Mouse (Mus musculus): ENCODE measurements at regions not wholly inside any gene's neighbourhood (a gene's known extent, or its start where the extent isn't known, plus 50 kb on each side); places are given as distances from the start of the nearest gene placed in this dataset.

DNA sequence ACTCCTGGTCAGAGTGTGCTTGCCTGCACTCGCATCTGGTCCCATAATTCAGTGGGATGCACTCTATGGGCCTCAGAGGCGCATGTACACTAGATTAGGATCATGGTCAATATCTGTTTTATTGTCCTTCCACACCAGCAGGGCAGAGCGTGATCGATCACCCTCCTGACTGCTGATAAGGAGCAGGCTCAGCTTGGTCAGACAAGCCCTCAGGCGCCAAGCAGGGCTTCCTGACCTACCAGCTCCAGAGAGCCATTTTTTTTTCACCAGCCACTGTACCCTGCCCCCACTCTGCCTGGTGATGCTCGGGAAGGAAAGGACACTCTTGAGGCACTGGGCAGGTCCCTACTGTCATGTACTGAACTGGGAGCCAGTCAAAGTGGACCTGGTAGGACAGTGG is 103.3 kb upstream of the Ret start:
- H3K9ac ChIP-seq (ENCODE audit: low read depth, low read length) = no peak overlapping the region
- H3K36me3 ChIP-seq (ENCODE audit: control insufficient read depth, insufficient read depth, low read length) = no peaks in the 10 kb centered on the region
- peaks cover 11% of the 10 kb centered on the region; the same call in 1 of the 2 replicates for H3K4me1 ChIP-seq (ENCODE audit: control insufficient read depth, insufficient read depth, low read length)
- H3K4me3 ChIP-seq (ENCODE audit: low read length) = no peak overlapping the region
- H3K27me3 ChIP-seq (ENCODE audit: control insufficient read depth, insufficient read depth, low read length) = no peaks in the 10 kb centered on the region
- no peak overlapping the region for H3K4me2 ChIP-seq (replicated peaks; ENCODE audit: low read depth, low read length)
- 68% methylated on average over 6 of the region's 6 CpGs for WGBS
- H3K9me3 ChIP-seq (ENCODE audit: control insufficient read depth, low read length) = no peaks in the 10 kb centered on the region
- ATAC-seq (ENCODE audit: low FRiP score, low TSS enrichment) = 0 out of 2 replicates have a peak, but pooled peaks have one; percentile 13
- no peak overlapping the region for H3K27ac ChIP-seq (ENCODE audit: low read depth, low read length)

DNA sequence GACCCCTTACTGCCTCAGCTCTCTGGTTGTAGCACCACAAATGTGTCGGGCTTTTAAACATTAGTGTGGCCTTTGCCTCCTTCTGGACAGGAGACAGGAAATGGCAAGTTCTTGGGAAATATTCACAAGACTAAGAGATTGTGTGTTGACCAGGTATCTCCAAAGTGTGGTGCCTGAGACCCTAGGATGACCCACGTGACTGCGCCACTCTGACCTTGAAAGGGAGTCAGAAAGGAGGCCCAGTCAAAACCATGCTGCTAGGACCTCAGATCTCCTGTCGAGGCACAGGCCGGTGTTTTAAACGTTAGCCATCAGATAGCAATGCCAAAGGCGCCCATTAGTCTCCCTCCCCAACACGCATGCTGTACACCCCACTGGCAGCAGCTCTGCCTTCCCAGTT is 100.1 kb upstream of the Ret start:
- Histone ChIP-seq H3K9me3 (ENCODE audit: control insufficient read depth, low read length) (no peaks in the 10 kb centered on the region), H3K4me1 (ENCODE audit: control insufficient read depth, insufficient read depth, low read length) (peaks cover 11% of the 10 kb centered on the region; the same call in 1 of the 2 replicates), H3K9ac (ENCODE audit: low read depth, low read length) (no peak overlapping the region), H3K36me3 (ENCODE audit: control insufficient read depth, insufficient read depth, low read length) (no peaks in the 10 kb centered on the region), H3K27ac (ENCODE audit: low read depth, low read length) (no peak overlapping the region), H3K27me3 (ENCODE audit: control insufficient read depth, insufficient read depth, low read length) (no peaks in the 10 kb centered on the region), H3K4me3 (ENCODE audit: low read length) (no peak overlapping the region), H3K4me2 (replicated peaks; ENCODE audit: low read depth, low read length) (no peak overlapping the region)
- ATAC-seq (ENCODE audit: low FRiP score, low TSS enrichment) = no peak
- WGBS = 84% methylated on average over 8 of the region's 8 CpGs

DNA sequence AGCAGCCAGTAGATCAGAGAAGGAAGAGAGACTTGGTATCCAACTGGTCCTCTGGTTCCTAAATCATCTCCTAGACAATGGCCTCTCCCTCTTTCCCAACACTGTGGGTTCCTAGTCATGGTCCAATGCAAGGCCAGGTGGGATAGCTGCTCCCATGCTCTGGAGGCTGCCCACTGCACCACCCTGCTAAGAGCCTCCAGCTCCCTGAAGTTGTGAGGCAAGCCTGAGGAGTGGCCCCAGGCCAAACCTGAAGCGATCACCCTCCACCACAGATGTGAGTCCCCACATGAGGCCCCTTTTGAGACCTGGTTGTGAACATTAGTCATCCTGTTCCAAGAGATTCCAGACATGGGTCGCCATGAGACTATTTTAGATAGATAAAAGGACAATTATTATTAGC is 96.5 kb upstream of the Ret start:
- no peak overlapping the region for H3K9ac ChIP-seq (ENCODE audit: low read depth, low read length)
- H3K36me3 ChIP-seq (ENCODE audit: control insufficient read depth, insufficient read depth, low read length) = no peaks in the 10 kb centered on the region
- H3K4me3 ChIP-seq (ENCODE audit: low read length) = no peak overlapping the region
- no peaks in the 10 kb centered on the region for H3K9me3 ChIP-seq (ENCODE audit: control insufficient read depth, low read length)
- WGBS = 88% methylated on average over 2 of the region's 2 CpGs
- H3K27ac ChIP-seq (ENCODE audit: low read depth, low read length) = no peak overlapping the region
- no peak for ATAC-seq (ENCODE audit: low FRiP score, low TSS enrichment)
- no peaks in the 10 kb centered on the region for H3K27me3 ChIP-seq (ENCODE audit: control insufficient read depth, insufficient read depth, low read length)
- H3K4me2 ChIP-seq (replicated peaks; ENCODE audit: low read depth, low read length) = no peak overlapping the region
- 0 out of 2 replicates have a peak, but pooled peaks cover 3% of the 10 kb centered on the region for H3K4me1 ChIP-seq (ENCODE audit: control insufficient read depth, insufficient read depth, low read length)

DNA sequence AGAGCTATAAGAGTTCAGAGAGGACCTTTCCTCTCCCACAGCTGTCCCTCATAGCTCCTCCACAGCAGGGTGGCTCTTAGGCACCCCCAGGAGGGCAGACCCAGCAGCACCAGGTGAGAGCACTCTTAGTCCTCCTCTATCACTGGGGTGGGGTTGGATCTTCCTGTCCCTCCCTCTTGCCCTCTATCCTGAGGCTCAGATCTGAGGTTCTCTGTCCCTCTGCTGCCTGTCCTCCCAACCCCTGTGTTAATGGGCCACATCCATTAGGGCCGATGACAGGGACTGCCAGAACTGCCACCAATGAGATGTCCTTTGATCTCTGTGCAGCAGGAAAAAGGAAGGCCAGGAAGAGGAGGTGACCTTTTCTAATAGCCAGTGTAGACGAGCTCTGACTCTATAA is 95.4 kb upstream of the Ret start:
- no peak overlapping the region for H3K4me3 ChIP-seq (ENCODE audit: low read length)
- ATAC-seq (ENCODE audit: low FRiP score, low TSS enrichment) = no peak; the same call in 1 of the 2 replicates
- WGBS = 15% methylated on average over 2 of the region's 2 CpGs
- H3K27me3 ChIP-seq (ENCODE audit: control insufficient read depth, insufficient read depth, low read length) = no peaks in the 10 kb centered on the region
- no peaks in the 10 kb centered on the region for H3K9me3 ChIP-seq (ENCODE audit: control insufficient read depth, low read length)
- H3K9ac ChIP-seq (ENCODE audit: low read depth, low read length) = no peak overlapping the region
- H3K4me1 ChIP-seq (ENCODE audit: control insufficient read depth, insufficient read depth, low read length) = 0 out of 2 replicates have a peak, but pooled peaks cover 3% of the 10 kb centered on the region
- no peak overlapping the region for H3K4me2 ChIP-seq (replicated peaks; ENCODE audit: low read depth, low read length)
- no peaks in the 10 kb centered on the region for H3K36me3 ChIP-seq (ENCODE audit: control insufficient read depth, insufficient read depth, low read length)
- no peak overlapping the region for H3K27ac ChIP-seq (ENCODE audit: low read depth, low read length)

DNA sequence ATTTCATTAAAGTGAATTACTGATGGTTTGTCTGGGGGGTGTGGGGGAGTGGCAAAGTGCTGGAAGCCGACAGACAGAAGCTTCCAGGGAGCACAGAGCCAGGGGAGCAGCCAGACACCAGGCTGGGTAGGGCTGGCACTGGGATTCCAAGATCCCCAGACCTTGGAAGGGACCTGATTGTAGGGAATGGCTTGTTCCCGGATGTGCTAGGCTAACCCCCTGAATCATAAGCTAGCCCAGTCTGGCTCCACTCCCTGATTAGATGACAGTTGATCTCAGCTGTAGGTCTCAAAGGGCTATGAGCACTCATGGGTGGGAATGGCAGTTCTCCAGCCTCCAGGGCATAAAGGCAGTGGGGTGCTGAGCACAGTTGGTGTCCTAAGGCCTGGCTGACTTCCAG is 94.8 kb upstream of the Ret start:
- ATAC-seq (ENCODE audit: low FRiP score, low TSS enrichment) = no peak
- WGBS = 29% methylated on average over 2 of the region's 2 CpGs
- Histone ChIP-seq H3K4me3 (ENCODE audit: low read length) (no peak overlapping the region), H3K4me2 (replicated peaks; ENCODE audit: low read depth, low read length) (no peak overlapping the region), H3K27ac (ENCODE audit: low read depth, low read length) (no peak overlapping the region), H3K9ac (ENCODE audit: low read depth, low read length) (no peak overlapping the region), H3K36me3 (ENCODE audit: control insufficient read depth, insufficient read depth, low read length) (no peaks in the 10 kb centered on the region), H3K9me3 (ENCODE audit: control insufficient read depth, low read length) (no peaks in the 10 kb centered on the region), H3K4me1 (ENCODE audit: control insufficient read depth, insufficient read depth, low read length) (0 out of 2 replicates have a peak, but pooled peaks cover 3% of the 10 kb centered on the region), H3K27me3 (ENCODE audit: control insufficient read depth, insufficient read depth, low read length) (no peaks in the 10 kb centered on the region)

DNA sequence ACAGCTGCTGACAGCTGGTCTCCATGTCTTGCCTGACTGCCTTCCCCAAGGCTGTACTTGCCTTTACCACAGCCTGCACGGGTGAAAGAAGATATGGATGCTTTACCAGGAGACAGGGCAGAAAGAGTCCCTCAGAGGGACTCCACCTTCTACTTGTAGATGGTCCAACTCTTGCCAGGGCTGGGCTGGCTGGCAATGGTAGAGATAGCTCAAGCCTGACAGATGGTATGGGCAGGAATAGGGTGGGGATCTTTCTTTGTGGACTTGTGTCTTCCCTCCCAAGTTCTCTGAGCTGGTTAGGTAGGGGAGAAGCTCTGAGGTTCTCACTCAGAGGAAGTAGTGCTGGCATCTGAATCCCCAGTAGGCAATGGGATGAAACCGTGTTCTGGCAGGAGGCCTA is 93.9 kb upstream of the Ret start:
- ATAC-seq (ENCODE audit: low FRiP score, low TSS enrichment) = no peak
- H3K4me3 ChIP-seq (ENCODE audit: low read length) = no peak overlapping the region
- H3K9ac ChIP-seq (ENCODE audit: low read depth, low read length) = no peak overlapping the region
- H3K9me3 ChIP-seq (ENCODE audit: control insufficient read depth, low read length) = no peaks in the 10 kb centered on the region
- no peak overlapping the region for H3K4me2 ChIP-seq (replicated peaks; ENCODE audit: low read depth, low read length)
- H3K27ac ChIP-seq (ENCODE audit: low read depth, low read length) = no peak overlapping the region
- H3K4me1 ChIP-seq (ENCODE audit: control insufficient read depth, insufficient read depth, low read length) = no peaks in the 10 kb centered on the region
- H3K36me3 ChIP-seq (ENCODE audit: control insufficient read depth, insufficient read depth, low read length) = no peaks in the 10 kb centered on the region
- 53% methylated on average over 2 of the region's 2 CpGs for WGBS
- H3K27me3 ChIP-seq (ENCODE audit: control insufficient read depth, insufficient read depth, low read length) = no peaks in the 10 kb centered on the region

DNA sequence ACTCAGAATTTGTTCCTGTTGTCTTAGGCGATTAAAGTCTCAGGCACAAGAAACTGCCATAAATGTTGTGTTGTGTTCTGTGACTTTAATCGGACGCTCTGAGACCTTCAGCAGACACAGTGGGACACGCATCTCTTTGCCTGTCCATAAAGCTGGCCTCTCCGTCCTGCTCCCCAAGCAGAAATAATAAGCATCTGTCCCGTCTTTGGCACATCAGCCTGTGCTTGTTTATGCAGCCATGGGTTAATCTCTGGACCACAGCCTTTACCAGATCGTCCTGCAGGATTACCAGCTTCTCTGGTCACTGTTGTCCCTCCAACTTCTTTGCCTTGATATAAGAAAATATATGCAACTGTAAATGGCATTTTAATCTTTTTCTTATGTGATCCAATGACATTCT is 87.7 kb upstream of the Ret start:
- 75% methylated on average over 7 of the region's 7 CpGs for WGBS
- Histone ChIP-seq H3K4me3 (ENCODE audit: low read length) (no peak overlapping the region), H3K9ac (ENCODE audit: low read depth, low read length) (no peak overlapping the region), H3K27me3 (ENCODE audit: control insufficient read depth, insufficient read depth, low read length) (no peaks in the 10 kb centered on the region), H3K36me3 (ENCODE audit: control insufficient read depth, insufficient read depth, low read length) (no peaks in the 10 kb centered on the region), H3K27ac (ENCODE audit: low read depth, low read length) (no peak overlapping the region), H3K4me2 (replicated peaks; ENCODE audit: low read depth, low read length) (no peak overlapping the region), H3K9me3 (ENCODE audit: control insufficient read depth, low read length) (no peaks in the 10 kb centered on the region), H3K4me1 (ENCODE audit: control insufficient read depth, insufficient read depth, low read length) (no peaks in the 10 kb centered on the region)
- no peak for ATAC-seq (ENCODE audit: low FRiP score, low TSS enrichment)

DNA sequence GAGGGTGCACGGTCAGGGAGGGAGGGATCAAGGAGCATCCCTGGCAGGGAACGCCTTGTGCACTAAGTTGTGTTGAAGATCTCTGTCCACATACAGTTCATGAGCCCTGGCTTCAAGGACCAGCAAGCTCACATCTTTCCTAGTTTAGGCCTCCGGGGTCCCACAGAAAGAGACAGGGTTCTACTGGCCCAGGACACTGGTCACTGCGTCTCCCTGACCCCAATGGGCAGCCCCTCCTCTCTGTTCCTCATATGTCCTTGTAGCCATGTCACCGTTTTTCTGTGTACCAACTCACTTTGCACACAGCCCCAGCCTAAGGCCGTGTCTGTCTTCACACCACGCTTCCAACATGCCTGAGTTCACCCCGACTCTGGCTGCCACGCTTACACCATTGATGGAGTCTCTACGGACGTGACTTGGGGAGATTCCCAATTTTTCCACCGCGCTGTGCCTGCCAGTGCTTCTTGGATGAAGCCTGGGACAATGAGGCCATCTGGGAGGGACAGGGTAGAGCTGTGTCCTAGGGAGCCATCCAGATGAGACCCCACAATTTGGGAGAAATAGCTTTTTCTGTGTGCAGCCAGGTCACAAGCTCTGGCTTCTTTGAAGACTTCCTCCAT is 86.5 kb upstream of the Ret start:
- H3K27me3 ChIP-seq (ENCODE audit: control insufficient read depth, insufficient read depth, low read length) = no peaks in the 10 kb centered on the region
- H3K4me2 ChIP-seq (replicated peaks; ENCODE audit: low read depth, low read length) = no peak overlapping the region
- H3K4me3 ChIP-seq (ENCODE audit: low read length) = no peak overlapping the region
- no peak for ATAC-seq (ENCODE audit: low FRiP score, low TSS enrichment)
- H3K36me3 ChIP-seq (ENCODE audit: control insufficient read depth, insufficient read depth, low read length) = no peaks in the 10 kb centered on the region
- no peak overlapping the region for H3K9ac ChIP-seq (ENCODE audit: low read depth, low read length)
- no peaks in the 10 kb centered on the region for H3K4me1 ChIP-seq (ENCODE audit: control insufficient read depth, insufficient read depth, low read length)
- no peaks in the 10 kb centered on the region for H3K9me3 ChIP-seq (ENCODE audit: control insufficient read depth, low read length)
- H3K27ac ChIP-seq (ENCODE audit: low read depth, low read length) = no peak overlapping the region
- WGBS = 89% methylated on average over 13 of the region's 13 CpGs

DNA sequence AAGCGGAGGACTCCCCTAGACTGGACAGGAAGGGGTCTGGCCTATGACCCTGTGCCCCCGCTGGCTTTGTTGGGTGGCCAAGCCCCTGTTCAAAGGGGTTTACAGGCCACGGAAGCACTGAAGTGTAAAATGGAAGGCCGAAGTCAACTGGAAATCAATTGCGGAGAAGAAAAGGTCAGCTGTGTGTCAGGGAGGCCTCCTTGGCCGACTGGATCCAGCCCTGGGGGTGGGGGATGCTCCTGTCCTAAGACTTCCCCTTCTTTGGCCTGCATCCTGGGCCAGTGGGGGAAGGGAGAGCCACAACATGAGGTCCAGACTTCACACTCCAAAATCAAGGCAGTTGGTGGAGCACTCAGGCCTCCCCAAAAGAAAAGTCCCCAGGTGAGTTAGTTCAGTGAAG is 66.4 kb upstream of the Ret start:
- Histone ChIP-seq H3K9ac (ENCODE audit: low read depth, low read length) (no peak overlapping the region), H3K4me2 (replicated peaks; ENCODE audit: low read depth, low read length) (no peak overlapping the region), H3K4me3 (ENCODE audit: low read length) (no peak overlapping the region), H3K36me3 (ENCODE audit: control insufficient read depth, insufficient read depth, low read length) (no peaks in the 10 kb centered on the region), H3K9me3 (ENCODE audit: control insufficient read depth, low read length) (no peaks in the 10 kb centered on the region), H3K27me3 (ENCODE audit: control insufficient read depth, insufficient read depth, low read length) (no peaks in the 10 kb centered on the region), H3K4me1 (ENCODE audit: control insufficient read depth, insufficient read depth, low read length) (0 out of 2 replicates have a peak, but pooled peaks cover 4% of the 10 kb centered on the region), H3K27ac (ENCODE audit: low read depth, low read length) (no peak overlapping the region)
- peak; percentile 43; the same call in 1 of the 2 replicates for ATAC-seq (ENCODE audit: low FRiP score, low TSS enrichment)
- WGBS = 13% methylated on average over 6 of the region's 6 CpGs
